Mouse (Mus musculus) layer of hippocampus, postnatal 36 days (tissue): ENCODE data around the gene Tcp11l2. TPM values are rescaled to one million over a fixed set of nuclear protein-coding genes. Genes with fewer than 3 reads are reported as not detected.

Experiments
- DNase-seq, 2 experiments: peaks; one replicate each; pipeline ENCODE4 v3.0.0; 2022
- total RNA-seq, 2 experiments: library from RNA; stranded (reverse); gene quantifications; 2 replicates each; pipeline ENCODE4 v1.2.3; 2021

The Tcp11l2 gene
- total RNA-seq: 10 to 100 TPM; 28.4 to 31.1 TPM

DNA sequence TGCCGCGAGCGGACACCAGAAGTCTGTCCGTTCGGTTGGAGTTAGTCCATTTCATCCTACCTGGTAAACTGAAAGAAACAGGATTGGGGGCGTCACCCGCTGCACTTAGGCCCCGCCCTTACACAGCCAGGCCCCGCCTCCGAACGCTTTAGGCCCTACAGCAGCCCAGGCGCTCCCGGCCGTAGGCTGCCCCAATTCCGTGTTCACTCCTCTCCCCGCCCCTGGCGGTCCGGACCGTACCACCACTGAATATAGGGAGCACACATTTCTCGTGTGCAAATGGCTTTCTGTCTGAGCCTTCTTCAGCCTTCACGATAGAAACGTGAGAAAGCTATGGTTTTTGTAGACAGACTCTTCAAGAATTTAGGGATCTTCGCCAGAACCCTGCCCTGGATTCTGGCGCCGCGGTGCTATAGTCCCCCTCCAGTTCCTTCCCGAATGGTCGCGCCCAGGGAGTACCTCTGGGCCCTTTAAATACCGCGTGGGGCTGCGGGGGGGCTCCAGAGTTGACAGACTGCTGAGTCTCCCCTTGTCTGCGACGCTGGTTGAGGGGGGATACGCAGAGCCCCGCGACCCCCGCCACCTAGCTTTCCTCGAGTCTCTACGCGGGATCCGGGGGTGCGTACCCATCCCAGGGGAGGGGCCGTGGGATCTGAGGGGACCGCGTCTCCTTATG lies at the start of gene Tcp11l2:
TSS of gene Tcp11l2 (plus strand) at position 232 of the 676 bp plus-strand sequence.
- peak; percentile 90 to 91 for DNase-seq

DNA sequence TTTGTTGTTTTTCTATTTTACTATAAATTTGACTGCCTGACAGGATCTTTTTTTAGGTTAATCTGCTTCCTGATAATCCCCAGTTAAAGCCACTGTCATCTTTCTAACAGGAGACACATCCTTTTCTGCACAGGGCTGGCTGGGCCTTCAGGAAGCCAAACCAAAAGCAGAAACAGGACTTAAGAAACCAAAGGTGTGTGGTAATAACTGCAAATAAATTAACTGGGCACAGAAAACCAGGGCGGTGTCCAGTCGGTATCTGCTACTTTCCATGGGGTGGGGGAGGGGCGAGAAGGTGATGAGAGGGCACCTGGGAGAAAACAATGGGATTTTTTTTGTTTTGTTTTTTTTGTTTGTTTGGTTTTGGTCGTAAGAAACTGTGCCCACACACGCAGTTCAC lies 49.4 kb upstream of the Tcp11l2 start:
- DNase-seq: no peak

DNA sequence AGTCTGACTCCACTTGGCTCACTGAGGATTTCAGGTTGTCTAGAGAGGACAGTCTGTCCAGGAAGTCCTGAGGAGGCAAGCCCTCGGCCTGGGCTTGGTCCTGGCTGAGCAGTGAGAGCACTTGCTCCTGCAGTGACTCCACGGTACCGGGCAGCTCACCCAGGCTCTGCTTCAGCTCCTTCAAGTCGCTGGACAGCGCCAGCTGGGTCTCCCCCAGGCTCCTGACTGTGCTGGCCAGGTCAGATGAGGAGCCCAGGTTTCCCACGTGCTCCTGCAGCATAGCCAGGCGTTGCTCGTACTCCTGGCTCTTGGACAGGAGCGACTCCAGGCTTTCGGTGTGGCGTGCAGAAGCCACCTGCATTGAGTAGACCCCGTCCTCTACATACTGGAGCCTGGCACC lies 48.8 kb upstream of the Tcp11l2 start:
- no peak for DNase-seq

DNA sequence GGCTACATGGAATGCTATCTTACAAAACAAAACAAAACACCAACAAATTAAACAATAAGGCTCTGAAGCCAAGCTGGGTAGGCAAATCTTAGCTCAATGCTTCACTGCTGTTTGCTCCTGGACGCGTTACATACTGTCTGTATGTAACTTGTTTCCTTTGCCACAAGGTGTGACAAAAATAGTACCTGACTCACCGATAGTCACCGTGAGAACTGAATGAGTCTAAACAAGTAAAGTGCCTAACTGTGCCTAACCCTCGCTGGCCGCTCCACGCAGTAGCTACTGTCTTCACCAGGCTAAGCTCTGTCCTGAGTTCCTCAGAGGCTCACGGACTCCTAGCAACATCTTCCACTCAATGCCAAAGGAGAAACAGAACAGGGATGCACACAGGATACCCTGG lies 46.0 kb upstream of the Tcp11l2 start:
- DNase-seq: no peak

DNA sequence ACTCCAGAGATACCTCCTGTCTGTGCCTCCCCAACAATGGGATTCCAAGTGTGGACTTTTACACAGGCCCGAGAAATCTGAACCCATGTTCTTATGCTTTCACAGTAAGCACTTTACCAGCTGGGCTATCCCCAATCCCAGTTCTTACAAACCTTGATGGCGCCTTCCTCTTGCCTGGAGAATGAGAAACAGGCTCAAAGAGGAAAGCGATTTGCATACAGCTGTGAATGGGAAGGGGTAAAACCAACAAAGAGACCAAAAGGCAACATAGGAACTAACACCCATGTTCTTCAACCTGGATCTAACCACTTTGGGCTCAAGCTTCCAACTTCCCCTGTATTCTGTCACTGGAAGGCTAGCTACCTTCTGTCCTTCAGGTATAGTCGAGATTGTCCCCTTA lies 44.9 kb upstream of the Tcp11l2 start:
- no peak for DNase-seq

- DNase-seq: no peak
Measured at GRCm38 (mm10) chr10:84532191-84532889, 44.1 kb upstream of the Tcp11l2 start.

GRCm38 (mm10) chr10:84532911-84533882 lies 43.2 kb upstream of the Tcp11l2 start:
- peak; percentile 23 to 49 for DNase-seq

- DNase-seq: peak; percentile 41 to 45
Measured at GRCm38 (mm10) chr10:84533912-84534671, 42.3 kb upstream of the Tcp11l2 start, which contains the start of gene Ckap4. TSS of gene Ckap4 (minus strand) at chr10:84534062.

- DNase-seq: peak in 1 of 2 experiments; percentile 21
Measured at GRCm38 (mm10) chr10:84535458-84535857, 41.0 kb upstream of the Tcp11l2 start.

- no peak for DNase-seq
Measured at GRCm38 (mm10) chr10:84535859-84536258, 40.6 kb upstream of the Tcp11l2 start.

DNA sequence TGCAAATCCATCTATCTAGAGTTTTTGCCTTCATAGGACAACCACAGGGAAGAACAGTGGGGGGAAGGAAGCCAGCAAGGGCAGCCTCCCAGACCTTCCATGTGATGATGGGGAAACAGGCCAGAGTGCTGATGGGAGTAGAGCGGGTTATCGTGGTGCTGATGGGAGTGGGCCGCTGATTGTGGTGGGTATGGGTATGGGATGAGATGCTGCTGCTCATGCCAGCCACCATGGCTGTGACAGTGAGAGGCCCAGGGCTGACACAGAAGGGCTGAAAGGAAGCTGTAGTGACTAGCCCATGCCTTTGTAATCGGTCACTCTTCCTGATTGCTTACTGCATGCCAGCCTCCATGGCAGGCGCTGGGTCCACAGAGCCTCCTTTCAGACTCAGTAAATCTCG lies 36.8 kb upstream of the Tcp11l2 start:
- no peak for DNase-seq

DNA sequence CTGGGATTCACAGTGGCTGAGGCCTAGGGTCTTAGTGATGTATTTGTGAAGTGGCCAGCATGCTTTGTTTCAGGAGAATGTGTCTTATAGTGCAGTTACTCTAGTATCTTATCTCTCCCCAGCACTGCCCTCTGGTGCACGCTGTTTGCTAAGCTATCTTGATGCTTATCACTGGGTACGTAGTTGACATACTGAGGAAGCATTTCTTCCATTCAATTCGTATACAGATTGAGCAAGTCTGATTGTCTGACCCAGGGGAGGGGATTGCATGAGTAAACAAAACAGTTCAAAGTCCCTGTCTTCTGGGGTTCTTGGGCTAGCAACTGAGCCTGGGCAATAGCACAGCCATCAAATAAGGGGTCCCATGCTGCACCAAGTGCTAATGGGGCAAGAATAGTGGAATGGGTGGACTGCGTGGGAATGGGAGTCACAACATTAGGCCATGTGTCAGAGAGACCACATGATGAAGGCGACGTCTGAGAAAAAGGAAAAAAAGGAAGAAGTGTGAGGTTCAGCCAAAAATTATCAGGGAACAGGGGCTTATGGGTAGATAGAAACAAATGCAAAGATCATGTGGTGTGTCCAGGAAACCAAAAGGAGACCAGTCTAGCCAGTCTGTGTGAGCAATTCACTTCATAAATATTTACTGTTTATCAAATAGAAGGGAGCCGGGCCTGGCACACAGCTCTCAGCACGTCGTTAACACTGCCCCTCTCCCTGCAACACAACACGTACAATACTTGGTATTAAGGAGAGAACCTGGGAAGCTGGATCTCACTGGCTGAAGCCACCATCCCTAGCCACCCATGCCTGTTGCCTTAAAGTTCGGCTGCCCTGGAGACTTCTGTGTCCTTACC lies 33.4 kb upstream of the Tcp11l2 start:
- DNase-seq: no peak

DNA sequence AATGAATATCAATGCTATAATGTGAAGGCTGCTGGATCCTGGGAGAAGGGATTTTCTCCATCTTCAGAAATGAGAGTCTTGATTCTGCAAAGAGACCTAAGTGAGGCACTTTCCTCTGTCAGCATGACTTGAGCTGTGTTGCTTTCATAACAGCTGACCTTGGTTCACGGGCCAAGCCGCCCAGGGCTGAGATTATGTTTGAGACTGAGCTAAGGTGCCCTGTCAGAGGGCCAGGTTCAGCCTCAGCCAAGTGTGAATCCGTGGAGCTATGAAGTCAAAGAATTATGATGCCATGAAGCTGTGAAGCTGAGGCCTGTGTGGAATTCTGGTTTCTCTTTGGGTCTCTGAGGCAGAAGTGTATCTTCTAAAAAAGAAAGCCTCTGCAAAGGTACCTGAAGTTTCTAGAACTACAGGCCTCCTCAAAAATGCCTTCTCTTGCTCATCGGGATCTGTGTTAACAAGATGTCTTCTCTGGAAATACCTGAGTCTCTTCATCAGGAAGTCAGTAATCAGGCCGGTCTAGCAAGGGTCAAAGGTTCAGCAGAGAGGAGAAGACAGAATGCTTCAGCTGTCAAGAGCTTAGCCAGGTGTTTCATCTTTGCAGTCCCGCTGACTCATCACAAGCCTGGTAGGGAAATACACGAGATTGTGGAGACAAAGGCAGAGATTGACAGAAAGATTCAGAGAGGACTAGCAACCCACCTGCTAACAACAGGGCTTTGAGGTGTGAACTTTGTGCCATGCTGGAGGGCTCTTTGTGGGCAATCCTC lies 31.4 kb upstream of the Tcp11l2 start:
- no peak for DNase-seq

GRCm38 (mm10) chr10:84549146-84549919 lies 27.1 kb upstream of the Tcp11l2 start:
- DNase-seq: no peak

DNA sequence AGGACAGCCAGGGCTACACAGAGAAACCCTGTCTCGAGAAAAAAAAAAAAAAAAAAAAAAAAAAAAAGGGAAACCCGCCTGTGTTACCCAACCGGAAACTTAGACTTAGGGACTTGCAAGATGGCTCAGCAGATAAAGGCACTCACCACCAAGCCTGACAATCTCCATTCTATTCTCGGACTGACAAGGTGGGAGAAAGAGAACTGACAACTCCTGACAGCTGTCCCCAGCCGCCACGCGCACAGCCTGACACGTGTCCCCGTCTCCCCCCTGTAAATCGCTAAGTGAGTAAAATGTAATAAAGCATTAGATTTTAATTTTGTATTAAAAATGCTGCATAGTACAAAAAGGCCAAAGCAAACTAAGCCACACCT lies 26.5 kb upstream of the Tcp11l2 start:
- DNase-seq: no peak

DNA sequence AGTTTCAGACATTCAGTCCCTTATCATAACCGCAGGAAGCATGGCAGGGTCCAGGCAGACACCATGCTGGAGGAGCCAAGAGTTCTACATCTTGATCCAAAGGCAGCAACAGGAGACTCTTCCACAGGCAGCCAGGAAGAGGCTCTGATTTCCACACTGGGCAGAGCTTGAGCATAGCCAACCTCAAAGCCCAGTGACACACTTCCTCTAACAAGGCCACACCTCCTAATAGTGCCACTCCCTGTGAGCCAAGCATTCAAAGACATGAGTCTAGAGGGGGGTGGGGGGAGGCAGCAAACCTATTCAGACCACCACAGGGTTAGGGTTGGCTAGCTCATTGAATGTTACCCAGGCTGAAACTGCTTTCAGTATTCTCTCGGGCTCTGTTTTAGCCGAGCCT lies 24.6 kb upstream of the Tcp11l2 start:
- no peak for DNase-seq

DNA sequence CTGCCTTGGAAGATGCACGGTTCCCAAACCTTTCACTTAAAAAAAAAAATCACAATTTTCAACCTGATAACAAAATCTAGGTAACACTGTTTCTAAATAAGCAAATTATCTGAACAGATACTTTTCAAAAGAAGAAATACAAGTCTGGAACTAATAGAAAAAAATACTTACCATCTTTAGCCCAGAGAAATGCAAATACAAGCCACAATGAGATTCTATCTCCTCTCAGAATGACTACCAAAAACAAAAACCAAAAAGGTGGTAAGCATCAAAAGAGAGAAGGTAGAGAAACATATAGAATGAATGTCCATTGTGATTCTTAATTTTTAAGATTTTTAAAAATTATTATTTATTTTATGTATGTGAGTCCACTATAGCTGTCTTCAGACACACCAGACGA lies 23.9 kb upstream of the Tcp11l2 start:
- no peak for DNase-seq

DNA sequence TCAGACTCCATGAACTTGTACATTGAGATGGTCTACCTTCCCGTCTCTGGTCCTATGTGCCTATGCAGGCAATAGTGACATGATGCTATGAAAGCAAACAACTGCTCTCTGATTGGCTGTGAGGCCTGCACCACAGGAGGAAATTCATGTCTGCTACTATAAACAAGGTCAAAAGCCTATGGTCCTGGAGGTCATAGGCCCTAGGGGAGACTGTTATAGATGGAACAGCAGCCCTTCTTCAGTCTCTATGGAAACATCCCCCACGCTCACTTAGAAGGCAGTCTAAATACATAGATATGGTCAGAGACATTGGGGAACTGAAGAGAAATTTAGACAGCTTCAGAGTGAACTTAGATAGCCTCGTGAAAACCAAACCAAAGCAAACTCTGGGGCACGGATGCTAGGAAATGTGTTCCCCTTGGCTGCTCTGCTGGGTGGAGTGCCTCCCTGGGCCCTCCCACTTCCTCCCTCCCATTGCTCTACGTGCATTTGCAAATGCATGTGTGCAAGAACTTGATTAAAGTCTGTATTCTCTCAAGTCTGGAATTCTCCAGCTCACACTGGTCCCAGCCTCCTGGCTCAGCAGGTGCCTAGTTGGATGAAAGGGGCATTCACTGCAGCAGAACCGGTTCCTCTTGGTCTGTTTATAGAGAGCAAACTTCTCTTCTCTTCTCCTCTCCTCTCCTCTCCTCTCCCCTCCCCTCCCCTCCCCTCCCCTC lies 22.0 kb upstream of the Tcp11l2 start:
- no peak for DNase-seq

DNA sequence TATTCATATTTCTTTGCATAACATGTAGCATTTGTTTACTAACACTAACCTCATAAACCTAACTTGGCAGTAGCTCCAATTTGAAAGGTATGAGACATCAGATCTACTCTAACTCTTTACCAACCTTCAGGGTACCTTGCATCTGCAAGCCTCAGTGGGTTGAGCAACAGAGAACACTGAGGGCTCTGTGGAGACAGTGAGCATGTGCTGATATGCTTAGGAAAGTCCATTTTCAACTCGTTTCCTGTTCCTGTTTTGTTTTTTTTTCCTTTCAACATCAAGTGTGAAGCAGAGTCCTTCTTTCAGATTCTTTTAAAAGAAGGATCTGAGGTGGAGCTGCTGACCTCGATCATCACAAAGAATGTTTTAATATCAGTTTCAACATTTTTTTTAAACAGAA lies 20.3 kb upstream of the Tcp11l2 start:
- no peak for DNase-seq
